In genomic region chr17:43190016-43190415, GRCm38 (mm10) we compare ENCODE assay signal across 21 mouse cellular contexts.
A peak's percentile ranks its signal among the peaks of the same experiment; 100 is the strongest.
DNase-seq lines count a peak whose midpoint lies in the region; ATAC-seq and TF ChIP-seq lines count a peak whose summit lies in the region.
"Had no signal": no experiment of that assay in that cellular context is flagged by ENCODE, and none has a peak within 500 bp of the region (broad histone marks: within the 10 kb centered on the region; RNA-seq: fewer than 3 reads in every experiment).

No protein-coding gene starts in this region.

- no peaks in the 10 kb centered on the region for H3K9me3 ChIP-seq in lung, embryonic 14.5 days (ENCODE audit: low read depth, low read length)
- no peaks in the 10 kb centered on the region for H3K9me3 ChIP-seq in forebrain, embryonic 11.5 days (ENCODE audit: control insufficient read depth, low read length)
- H3K9me3 ChIP-seq: embryonic facial prominence, embryonic 10.5 days; hindbrain, embryonic 15.5 days had no signal

- H3K27ac ChIP-seq in lung, embryonic 14.5 days (ENCODE audit: low read depth) = peak overlapping the region; percentile 70; the same call in 1 of the 2 replicates
- no peak overlapping the region for H3K27ac ChIP-seq in forebrain, embryonic 11.5 days (ENCODE audit: low read depth, low read length)
- H3K27ac ChIP-seq: embryonic facial prominence, embryonic 10.5 days; gastrocnemius, adult 2 months; heart, embryonic 13.5 days; hindbrain, embryonic 15.5 days had no signal

- DNase-seq in lung, embryonic 14.5 days = no peak
- DNase-seq in lung, postnatal 14 days = no peak
- peak; percentile 6 for DNase-seq in lung, postnatal 36 days
- DNase-seq in lung, postnatal 10 days = no peak
- no peak for DNase-seq in left cerebral cortex, adult 11 months (ENCODE audit: low spot score)
- DNase-seq in forebrain, embryonic 11.5 days (ENCODE audit: low spot score) = no peak
- DNase-seq: adrenal gland, postnatal 10 days; B cell, adult 2 months; cerebellum, adult 11-12 months; cerebellum, adult 9-11 months; cerebellum, postnatal 36 days; gastrocnemius, adult 2 months; gastrocnemius, postnatal 25 days; heart, postnatal 36 days had no signal

- no peak overlapping the region for H3K4me2 ChIP-seq in lung, embryonic 14.5 days
- H3K4me2 ChIP-seq in forebrain, embryonic 11.5 days (ENCODE audit: low read depth, low read length, severe bottlenecking) = no peak overlapping the region
- H3K4me2 ChIP-seq: heart, embryonic 13.5 days; hindbrain, embryonic 15.5 days had no signal

- H3K9ac ChIP-seq in lung, embryonic 14.5 days = no peak overlapping the region
- no peak overlapping the region for H3K9ac ChIP-seq in forebrain, embryonic 11.5 days (ENCODE audit: low read length)
- H3K9ac ChIP-seq: heart, embryonic 13.5 days; hindbrain, embryonic 15.5 days had no signal

- no peak overlapping the region for H3K4me3 ChIP-seq in lung, embryonic 14.5 days (ENCODE audit: low read depth, low read length)
- H3K4me3 ChIP-seq in forebrain, embryonic 11.5 days (ENCODE audit: low read depth, low read length) = no peak overlapping the region
- H3K4me3 ChIP-seq: embryonic facial prominence, embryonic 10.5 days; gastrocnemius, adult 2 months; heart, embryonic 13.5 days; hindbrain, embryonic 15.5 days had no signal

- WGBS in lung, embryonic 14.5 days = 53% methylated on average over 2 of the region's 2 CpGs
- WGBS in forebrain, embryonic 11.5 days = 67% methylated on average over 2 of the region's 2 CpGs

- no peaks in the 10 kb centered on the region for H3K36me3 ChIP-seq in lung, embryonic 14.5 days (ENCODE audit: insufficient read depth)
- H3K36me3 ChIP-seq in forebrain, embryonic 11.5 days (ENCODE audit: control insufficient read depth, insufficient read depth, low read length) = no peaks in the 10 kb centered on the region
- H3K36me3 ChIP-seq: embryonic facial prominence, embryonic 10.5 days; G1E; heart, embryonic 13.5 days; hindbrain, embryonic 15.5 days had no signal

- H3K4me1 ChIP-seq in lung, embryonic 14.5 days (ENCODE audit: insufficient read depth) = no peaks in the 10 kb centered on the region
- H3K4me1 ChIP-seq in forebrain, embryonic 11.5 days (replicated peaks; ENCODE audit: control insufficient read depth, insufficient read depth, low read length) = no peaks in the 10 kb centered on the region
- H3K4me1 ChIP-seq: embryonic facial prominence, embryonic 10.5 days; heart, embryonic 13.5 days; hindbrain, embryonic 15.5 days had no signal

- H3K27me3 ChIP-seq in lung, embryonic 14.5 days (ENCODE audit: insufficient read depth, low read length) = no peaks in the 10 kb centered on the region
- H3K27me3 ChIP-seq in forebrain, embryonic 11.5 days (ENCODE audit: control insufficient read depth, insufficient read depth, low read length) = no peaks in the 10 kb centered on the region
- H3K27me3 ChIP-seq: heart, embryonic 13.5 days; hindbrain, embryonic 15.5 days had no signal

- TF ChIP-seq CTCF in lung, embryonic 14.5 days (IDR thresholded peaks at IDR 0.05; ENCODE audit: low read depth) = no peak

- ATAC-seq in lung, embryonic 14.5 days (ENCODE audit: insufficient read depth) = no peak; the same call in 1 of the 2 replicates
- ATAC-seq in megakaryocyte, adult 5-6 weeks (ENCODE audit: poor library complexity, severe bottlenecking) = peak; percentile 75
- ATAC-seq in forebrain, embryonic 11.5 days (replicated peaks; ENCODE audit: low FRiP score) = no peak
- ATAC-seq: CD4-positive, CD25-positive, alpha-beta regulatory T cell, adult 4 months; forebrain, embryonic 14.5 days had no signal
